Mouse (Mus musculus) midbrain, embryonic 11.5 days (tissue): ENCODE data around the gene Ltbp1. TPM values are rescaled to one million over a fixed set of nuclear protein-coding genes. Genes with fewer than 3 reads are reported as not detected.

Experiments
- ATAC-seq: fragments of 200-750 bp; cut with Nextera tagmentation; 2 replicates; pipeline ENCODE4 v1.8.0; 2017; ENCODE audit warnings: moderate TSS enrichment, moderate library complexity; ENCODE audit not compliant: low FRiP score
- DNase-seq: peaks from one replicate; pipeline ENCODE4 v3.0.0; 2015; ENCODE audit warnings: low spot score; ENCODE audit errors: missing footprints
- H3K27ac ChIP-seq: fragments of 300-500 bp; sonication (generic); 2 replicates; pipeline ENCODE4 v1.5.1; 2014; ENCODE audit warnings: low read depth, low read length
- H3K27me3 ChIP-seq: fragments of 300-500 bp; sonication (generic); 2 replicates; pipeline ENCODE4 v1.6.1; 2014; ENCODE audit warnings: mild to moderate bottlenecking, low read length, moderate library complexity, mixed read lengths; ENCODE audit not compliant: control insufficient read depth, insufficient read depth
- H3K36me3 ChIP-seq: fragments of 300-500 bp; sonication (generic); 2 replicates; pipeline ENCODE4 v1.6.1; 2014; ENCODE audit warnings: mild to moderate bottlenecking, low read length, moderate library complexity, mixed read lengths; ENCODE audit not compliant: control insufficient read depth, insufficient read depth
- H3K4me1 ChIP-seq: fragments of 300-500 bp; sonication (generic); 2 replicates; pipeline ENCODE4 v1.6.1; 2014; ENCODE audit warnings: low read length; ENCODE audit not compliant: control insufficient read depth, insufficient read depth
- H3K4me2 ChIP-seq: fragments of 300-500 bp; sonication (generic); 2 replicates; pipeline ENCODE4 v1.6.1; 2014; ENCODE audit warnings: mild to moderate bottlenecking, moderate library complexity
- H3K4me3 ChIP-seq: fragments of 300-500 bp; sonication (generic); 2 replicates; pipeline ENCODE4 v1.5.1; 2014; ENCODE audit warnings: low read depth, low read length
- H3K9ac ChIP-seq: fragments of 300-500 bp; sonication (generic); 2 replicates; pipeline ENCODE4 v1.6.1; 2014; ENCODE audit warnings: low read length
- H3K9me3 ChIP-seq: fragments of 300-500 bp; sonication (generic); 2 replicates; pipeline ENCODE4 v1.6.1; 2016; ENCODE audit warnings: low read length; ENCODE audit not compliant: control insufficient read depth
- WGBS: fragments of 180-500 bp; shearing (Covaris S2); extraction: QIAGEN DNeasy Blood & Tissue Kit; methylation state at CpG from one replicate; pipeline ENCODE4 v1.1.7; 2014; 5-methylcytosine and 5-hydroxymethylcytosine counted together
- polyA plus RNA-seq: library from polyadenylated mRNA; unstranded; fragments of >200 nt; fragmentation: Nextera tagmentation; extraction: Ambion mirVana; gene quantifications from 2 replicates; pipeline ENCODE4 v1.2.1, GENCODE M21; 2014

Ltbp1 gene
- polyA plus RNA-seq, 1 experiment from 2014 or later: 6.2 TPM

GRCm38 (mm10) chr17:75159066-75159787 lies 153.9 kb downstream of the Ltbp1 start:
- DNase-seq (no peak), ATAC-seq (no peak)
- 92% methylated on average over 8 of the region's 8 CpGs for WGBS
- H3K9me3 ChIP-seq: no peaks in the 10 kb centered on the region
- no peaks in the 10 kb centered on the region for H3K27me3 ChIP-seq
- H3K4me2 ChIP-seq: no peak overlapping the region
- H3K27ac ChIP-seq: no peak overlapping the region
- H3K36me3 ChIP-seq: no peaks in the 10 kb centered on the region
- H3K4me3 ChIP-seq: no peak overlapping the region
- H3K9ac ChIP-seq: no peak overlapping the region
- H3K4me1 ChIP-seq: no peaks in the 10 kb centered on the region

GRCm38 (mm10) chr17:75161062-75161461 lies 155.7 kb downstream of the Ltbp1 start:
- Histone ChIP-seq H3K9ac (no peak overlapping the region), H3K27ac (no peak overlapping the region), H3K4me1 (no peaks in the 10 kb centered on the region), H3K27me3 (no peaks in the 10 kb centered on the region), H3K4me3 (no peak overlapping the region), H3K36me3 (no peaks in the 10 kb centered on the region), H3K4me2 (no peak overlapping the region), H3K9me3 (no peaks in the 10 kb centered on the region)
- ATAC-seq (no peak), DNase-seq (no peak)
- 92% methylated on average over 10 of the region's 10 CpGs for WGBS

- Histone ChIP-seq H3K9ac (no peak overlapping the region), H3K36me3 (no peaks in the 10 kb centered on the region), H3K27me3 (no peaks in the 10 kb centered on the region), H3K9me3 (no peaks in the 10 kb centered on the region), H3K4me2 (no peak overlapping the region), H3K4me1 (no peaks in the 10 kb centered on the region), H3K27ac (no peak overlapping the region), H3K4me3 (no peak overlapping the region)
- ATAC-seq: no peak
- 85% methylated on average over 4 of the region's 4 CpGs for WGBS
- DNase-seq: no peak
Measured at GRCm38 (mm10) chr17:75161931-75162330, 156.6 kb downstream of the Ltbp1 start.

GRCm38 (mm10) chr17:75164566-75164965 lies 159.2 kb downstream of the Ltbp1 start:
- 93% methylated on average over 5 of the region's 5 CpGs for WGBS
- H3K4me1 ChIP-seq: no peaks in the 10 kb centered on the region
- H3K36me3 ChIP-seq: no peaks in the 10 kb centered on the region
- H3K9ac ChIP-seq: no peak overlapping the region
- DNase-seq (no peak), ATAC-seq (no peak)
- H3K27me3 ChIP-seq: no peaks in the 10 kb centered on the region
- no peaks in the 10 kb centered on the region for H3K9me3 ChIP-seq
- no peak overlapping the region for H3K4me2 ChIP-seq
- no peak overlapping the region for H3K4me3 ChIP-seq
- no peak overlapping the region for H3K27ac ChIP-seq

DNA sequence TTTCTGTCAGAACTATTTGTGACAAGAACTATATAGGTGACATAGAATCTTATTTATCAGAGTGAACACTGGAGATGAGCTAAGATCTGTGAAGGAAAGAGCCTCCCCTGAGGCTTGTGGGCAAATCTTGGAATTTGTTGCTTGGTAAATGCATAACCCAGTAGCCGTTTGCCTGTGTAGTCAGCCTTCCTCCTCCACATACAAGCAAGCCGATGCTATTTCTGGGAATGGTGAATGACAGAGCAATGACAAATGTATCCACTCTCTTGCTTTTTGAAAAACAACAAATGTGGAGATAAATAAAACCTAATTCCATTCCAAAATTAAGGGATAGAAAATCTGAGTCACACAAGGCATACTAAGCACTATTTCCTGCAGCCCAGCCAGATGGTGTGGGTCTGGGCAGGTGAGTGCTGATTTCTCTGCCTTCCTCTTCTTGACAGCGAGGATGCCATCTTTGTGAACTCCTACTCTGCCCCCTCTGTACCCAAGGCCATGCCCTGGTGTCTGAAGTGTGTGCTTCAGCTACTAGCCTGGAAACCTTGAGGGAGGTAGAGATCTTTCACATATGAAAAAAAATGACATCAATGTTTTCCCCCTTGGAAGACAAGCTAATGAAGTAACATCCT lies 163.3 kb downstream of the Ltbp1 start:
- Histone ChIP-seq H3K27ac (no peak overlapping the region), H3K4me1 (no peaks in the 10 kb centered on the region), H3K4me3 (no peak overlapping the region), H3K4me2 (no peak overlapping the region), H3K9ac (no peak overlapping the region), H3K9me3 (no peaks in the 10 kb centered on the region), H3K27me3 (no peaks in the 10 kb centered on the region), H3K36me3 (no peaks in the 10 kb centered on the region)
- WGBS: 90% methylated on average over 3 of the region's 3 CpGs
- DNase-seq (no peak), ATAC-seq (no peak)

- Histone ChIP-seq H3K9ac (no peak overlapping the region), H3K4me1 (no peaks in the 10 kb centered on the region), H3K9me3 (no peaks in the 10 kb centered on the region), H3K4me3 (no peak overlapping the region), H3K36me3 (no peaks in the 10 kb centered on the region), H3K27ac (no peak overlapping the region), H3K27me3 (no peaks in the 10 kb centered on the region; the same call in 1 of the 2 replicates), H3K4me2 (no peak overlapping the region)
- ATAC-seq (no peak), DNase-seq (peak; percentile 8)
- 87% methylated on average over 7 of the region's 7 CpGs for WGBS
Measured at GRCm38 (mm10) chr17:75171659-75172058, 166.3 kb downstream of the Ltbp1 start.

DNA sequence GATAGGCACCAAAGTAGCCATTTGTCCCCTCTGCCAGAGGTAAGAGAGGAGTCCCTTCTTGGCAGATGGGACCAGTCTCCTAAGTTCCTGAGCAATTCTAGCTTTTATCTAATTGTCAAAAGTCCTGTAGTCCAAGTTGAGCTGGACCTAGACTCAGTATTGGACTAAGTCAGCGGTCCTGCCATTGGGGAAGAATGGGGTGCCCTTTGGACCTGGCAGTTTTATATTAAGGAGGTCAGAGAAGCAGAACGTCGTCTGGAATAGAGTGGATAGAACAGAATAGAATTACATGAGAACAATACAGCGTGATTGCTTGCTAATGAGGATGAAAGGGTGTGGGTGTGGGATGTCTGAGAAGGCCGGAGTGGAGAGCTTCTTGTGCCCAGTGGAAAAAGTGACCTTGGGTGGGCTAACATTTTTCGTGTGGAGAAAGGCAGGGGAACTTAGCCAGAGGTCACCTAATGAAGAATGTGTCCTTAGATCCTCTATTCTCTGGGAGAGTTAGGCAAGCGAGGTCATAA lies 167.4 kb downstream of the Ltbp1 start:
- H3K27ac ChIP-seq: no peak overlapping the region
- H3K27me3 ChIP-seq: no peaks in the 10 kb centered on the region; the same call in 1 of the 2 replicates
- H3K4me3 ChIP-seq: no peak overlapping the region
- H3K9me3 ChIP-seq: no peaks in the 10 kb centered on the region
- no peaks in the 10 kb centered on the region for H3K36me3 ChIP-seq
- no peak for DNase-seq
- H3K4me2 ChIP-seq: no peak overlapping the region
- ATAC-seq: no peak
- 84% methylated on average over 7 of the region's 7 CpGs for WGBS
- no peaks in the 10 kb centered on the region for H3K4me1 ChIP-seq
- no peak overlapping the region for H3K9ac ChIP-seq

DNA sequence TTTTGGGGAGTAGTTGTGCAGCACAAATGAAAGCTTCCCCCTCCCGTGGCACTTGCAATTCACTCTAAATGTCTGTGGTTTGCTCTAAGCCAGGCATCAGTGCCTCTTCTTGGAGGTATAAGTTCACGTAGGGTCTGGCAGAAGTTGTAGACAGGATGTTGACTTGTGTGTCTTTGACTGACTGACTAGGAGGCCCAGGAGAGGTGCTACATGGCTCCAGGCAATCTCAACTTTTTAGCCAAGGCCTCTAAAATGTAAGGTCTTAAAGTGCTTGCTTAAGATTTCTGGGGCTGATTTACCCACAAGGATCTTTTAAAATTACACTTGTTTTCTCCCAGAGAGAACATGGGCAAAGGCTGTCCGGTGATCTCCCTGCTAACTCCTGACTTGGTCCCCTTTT lies 169.1 kb downstream of the Ltbp1 start:
- Histone ChIP-seq H3K4me1 (peaks cover 9% of the 10 kb centered on the region), H3K9me3 (no peaks in the 10 kb centered on the region), H3K27me3 (no peaks in the 10 kb centered on the region; the same call in 1 of the 2 replicates), H3K4me3 (no peak overlapping the region), H3K9ac (no peak overlapping the region), H3K36me3 (no peaks in the 10 kb centered on the region), H3K4me2 (no peak overlapping the region), H3K27ac (no peak overlapping the region)
- DNase-seq (no peak), ATAC-seq (no peak)
- WGBS: 86% methylated on average over 3 of the region's 3 CpGs
